In genomic region chr4:58303862-58304261, GRCm38 (mm10) we compare ENCODE assay signal across 28 mouse cellular contexts. TPM values are rescaled to one million over a fixed set of nuclear protein-coding genes. Genes with fewer than 3 reads are reported as not detected.
DNase-seq lines count a peak whose midpoint lies in the region; ATAC-seq and TF ChIP-seq lines count a peak whose summit lies in the region.
"Had no signal": no experiment of that assay in that cellular context is flagged by ENCODE, and none has a peak within 500 bp of the region (broad histone marks: within the 10 kb centered on the region; RNA-seq: fewer than 3 reads in every experiment).

No protein-coding gene starts in this region.

- H3K4me2 ChIP-seq in kidney, postnatal 0 days (ENCODE audit: low read length) = no peak overlapping the region
- H3K4me2 ChIP-seq in kidney, embryonic 16.5 days (replicated peaks; ENCODE audit: low read depth, low read length) = no peak overlapping the region
- H3K4me2 ChIP-seq in liver, postnatal 0 days (ENCODE audit: low read depth, low read length) = no peak overlapping the region
- H3K4me2 ChIP-seq: embryonic facial prominence, embryonic 12.5 days; forebrain, embryonic 12.5 days; heart, embryonic 11.5 days; limb, embryonic 13.5 days; neural tube, embryonic 12.5 days had no signal

- H3K79me2 ChIP-seq in MEL (ENCODE audit: control insufficient read depth, insufficient read depth, low read length, poor library complexity) = no peaks in the 10 kb centered on the region

- TF ChIP-seq CTCF in kidney, postnatal 0 days (IDR thresholded peaks at IDR 0.05; ENCODE audit: low read depth) = no peak
- no peak for TF ChIP-seq CTCF in MEL (IDR thresholded peaks at IDR 0.05 in 2 of 3, conservative IDR thresholded peaks at IDR 0.05 in 1 of 3; ENCODE audit: control insufficient read depth in 1 of 3, insufficient read depth in 1 of 3, low read depth in 2 of 3, low read length in 3 of 3, poor library complexity in 1 of 3, severe bottlenecking in 1 of 3)
- TF ChIP-seq CTCF in liver, postnatal 0 days (IDR thresholded peaks at IDR 0.05; ENCODE audit: low read depth) = no peak

- no peaks in the 10 kb centered on the region for H3K9me3 ChIP-seq in kidney, postnatal 0 days (replicated peaks; ENCODE audit: low read length)
- H3K9me3 ChIP-seq in kidney, embryonic 16.5 days (ENCODE audit: low read length) = no peaks in the 10 kb centered on the region
- H3K9me3 ChIP-seq in MEL (replicated peaks; ENCODE audit: insufficient read depth, low read length) = no peaks in the 10 kb centered on the region
- H3K9me3 ChIP-seq in liver, postnatal 0 days (ENCODE audit: low read length) = no peaks in the 10 kb centered on the region
- H3K9me3 ChIP-seq: embryonic facial prominence, embryonic 12.5 days; forebrain, embryonic 12.5 days; hindbrain, embryonic 10.5 days; limb, embryonic 13.5 days; neural tube, embryonic 12.5 days had no signal

- peak; percentile 79 to 82 for TF ChIP-seq EP300 in MEL (IDR thresholded peaks at IDR 0.05; ENCODE audit: low read depth in 1 of 2, low read length in 2 of 2)
- no peak for TF ChIP-seq EP300 in liver, postnatal 0 days (IDR thresholded peaks at IDR 0.05; ENCODE audit: low read depth)

- H3K36me3 ChIP-seq in kidney, postnatal 0 days (ENCODE audit: insufficient read depth, low read length) = no peaks in the 10 kb centered on the region
- no peaks in the 10 kb centered on the region for H3K36me3 ChIP-seq in kidney, embryonic 16.5 days (ENCODE audit: insufficient read depth, low read length)
- H3K36me3 ChIP-seq in MEL (ENCODE audit: control insufficient read depth in 1 of 2, insufficient read depth in 2 of 2, low read length in 2 of 2) = peaks cover 0 to 6% of the 10 kb centered on the region in 2 experiments; a peak in 2 of 4 replicates
- H3K36me3 ChIP-seq in liver, postnatal 0 days (replicated peaks; ENCODE audit: insufficient read depth, low read length) = no peaks in the 10 kb centered on the region
- H3K36me3 ChIP-seq: embryonic facial prominence, embryonic 12.5 days; forebrain, embryonic 12.5 days; hindbrain, embryonic 10.5 days; limb, embryonic 13.5 days; neural tube, embryonic 12.5 days had no signal

- no peak for ATAC-seq in kidney, postnatal 0 days (replicated peaks; ENCODE audit: low FRiP score, low read depth)
- ATAC-seq in kidney, embryonic 16.5 days (ENCODE audit: low FRiP score, low TSS enrichment) = no peak
- ATAC-seq in liver, postnatal 0 days = no peak; the same call in 1 of the 2 replicates
- ATAC-seq in neutrophil, adult 5-6 weeks (ENCODE audit: extremely low read depth, insufficient number of reproducible peaks, low FRiP score, poor library complexity, severe bottlenecking) = peak; percentile 41; the same call in 1 of the 2 replicates
- ATAC-seq: CD4-positive, CD25-positive, alpha-beta regulatory T cell, adult 4 months; hindbrain, postnatal 0 days; intestine, embryonic 16.5 days; lung, postnatal 0 days; Patski had no signal

- TF ChIP-seq RAD21 in MEL (IDR thresholded peaks at IDR 0.05; ENCODE audit: low read depth, low read length) = no peak

- H3K27me3 ChIP-seq in kidney, postnatal 0 days (ENCODE audit: insufficient read depth, low read length) = no peaks in the 10 kb centered on the region
- H3K27me3 ChIP-seq in kidney, embryonic 16.5 days (ENCODE audit: insufficient read depth, low read length) = no peaks in the 10 kb centered on the region
- no peaks in the 10 kb centered on the region for H3K27me3 ChIP-seq in MEL (ENCODE audit: control insufficient read depth in 1 of 2, insufficient read depth in 2 of 2, low read length in 2 of 2)
- no peaks in the 10 kb centered on the region for H3K27me3 ChIP-seq in liver, postnatal 0 days (ENCODE audit: insufficient read depth, low read length)
- H3K27me3 ChIP-seq: embryonic facial prominence, embryonic 12.5 days; forebrain, embryonic 12.5 days; limb, embryonic 13.5 days; neural tube, embryonic 12.5 days; Patski had no signal

- no peak overlapping the region for H3K27ac ChIP-seq in kidney, postnatal 0 days
- H3K27ac ChIP-seq in kidney, embryonic 16.5 days (ENCODE audit: low read length) = no peak overlapping the region
- H3K27ac ChIP-seq in MEL (ENCODE audit: control insufficient read depth, low read depth, low read length) = peak overlapping the region; percentile 84
- H3K27ac ChIP-seq in liver, postnatal 0 days (ENCODE audit: low read depth) = no peak overlapping the region
- H3K27ac ChIP-seq: embryonic facial prominence, embryonic 12.5 days; forebrain, embryonic 12.5 days; hindbrain, embryonic 10.5 days; hindbrain, postnatal 0 days; limb, embryonic 13.5 days; neural tube, embryonic 12.5 days; stomach, postnatal 0 days had no signal

- H3K4me3 ChIP-seq in kidney, postnatal 0 days (replicated peaks; ENCODE audit: low read depth, low read length) = no peak overlapping the region
- no peak overlapping the region for H3K4me3 ChIP-seq in kidney, embryonic 16.5 days (ENCODE audit: low read length)
- H3K4me3 ChIP-seq in MEL (ENCODE audit: control insufficient read depth in 1 of 2, insufficient read depth in 1 of 2, low read depth in 2 of 2, low read length in 2 of 2) = peak overlapping the region in 1 of 2 experiments; percentile 28; a peak in 2 of 4 replicates
- H3K4me3 ChIP-seq in liver, postnatal 0 days (ENCODE audit: low read depth, low read length) = no peak overlapping the region
- H3K4me3 ChIP-seq: embryonic facial prominence, embryonic 12.5 days; erythroblast, embryonic 14.5 days; forebrain, embryonic 12.5 days; hindbrain, embryonic 10.5 days; limb, embryonic 13.5 days; neural tube, embryonic 12.5 days had no signal

- no peak overlapping the region for H3K9ac ChIP-seq in kidney, postnatal 0 days (ENCODE audit: low read depth, low read length)
- no peak overlapping the region for H3K9ac ChIP-seq in kidney, embryonic 16.5 days (replicated peaks; ENCODE audit: low read length)
- H3K9ac ChIP-seq in MEL (ENCODE audit: control insufficient read depth, low read depth, low read length, poor library complexity, severe bottlenecking) = no peak overlapping the region
- no peak overlapping the region for H3K9ac ChIP-seq in liver, postnatal 0 days (replicated peaks)
- H3K9ac ChIP-seq: embryonic facial prominence, embryonic 12.5 days; forebrain, embryonic 12.5 days; limb, embryonic 13.5 days; neural tube, embryonic 12.5 days had no signal

- WGBS in kidney, postnatal 0 days = 56% methylated on average over 5 of the region's 5 CpGs
- 42% methylated on average over 5 of the region's 5 CpGs for WGBS in kidney, embryonic 16.5 days
- WGBS in liver, postnatal 0 days (ENCODE audit: insufficient replicate concordance) = 35% methylated on average over 5 of the region's 5 CpGs

- peak; percentile 9 for DNase-seq in kidney, postnatal 0 days (ENCODE audit: low spot score)
- peak; percentile 84 for DNase-seq in MEL (ENCODE audit: low read depth, low spot score)
- DNase-seq in liver, postnatal 0 days = peak; percentile 16
- DNase-seq in spleen, adult 12 weeks (ENCODE audit: low spot score) = no peak
- no peak for DNase-seq in spleen, postnatal 14 days (ENCODE audit: low spot score in 2 of 2)
- DNase-seq: adrenal gland, adult 2 months; cerebellum, adult 11-12 months; cerebellum, postnatal 10 days; gastrocnemius, postnatal 25 days; midbrain, embryonic 14.5 days; right cerebral cortex, postnatal 4 days; thymus, postnatal 14 days had no signal

- peaks cover 7% of the 10 kb centered on the region; the same call in 1 of the 2 replicates for H3K4me1 ChIP-seq in kidney, postnatal 0 days (replicated peaks; ENCODE audit: insufficient read depth, low read length)
- H3K4me1 ChIP-seq in kidney, embryonic 16.5 days (ENCODE audit: insufficient read depth, low read length) = peaks cover 20% of the 10 kb centered on the region; the same call in 1 of the 2 replicates
- peaks cover 3% of the 10 kb centered on the region in 2 experiments for H3K4me1 ChIP-seq in MEL (ENCODE audit: control insufficient read depth in 1 of 2, insufficient read depth in 2 of 2, low read length in 2 of 2)
- no peaks in the 10 kb centered on the region for H3K4me1 ChIP-seq in liver, postnatal 0 days (ENCODE audit: insufficient read depth)
- H3K4me1 ChIP-seq: forebrain, embryonic 12.5 days; hindbrain, embryonic 10.5 days; neural tube, embryonic 12.5 days had no signal

- TF ChIP-seq POLR2A in MEL (IDR thresholded peaks at IDR 0.05; ENCODE audit: control insufficient read depth in 1 of 2, insufficient read depth in 1 of 2, low read depth in 1 of 2, low read length in 2 of 2, poor library complexity in 1 of 2) = peak in 1 of 2 experiments; percentile 30; a peak in 2 of 4 replicates

TF ChIP-seq in MEL, 35 proteins besides CTCF, POLR2A, EP300 and RAD21:
- no peak for TF ChIP-seq UBTF (IDR thresholded peaks at IDR 0.05; ENCODE audit: borderline replicate concordance, insufficient read depth, low read depth, low read length)
- peak; percentile 22; the same call in 1 of the 2 replicates for TF ChIP-seq TCF12 (IDR thresholded peaks at IDR 0.05; ENCODE audit: low read depth, low read length)
- no peak for TF ChIP-seq MAX (IDR thresholded peaks at IDR 0.05; ENCODE audit: low read length)
- TF ChIP-seq TBP (IDR thresholded peaks at IDR 0.05; ENCODE audit: low read depth, low read length) = peak; percentile 92
- TF ChIP-seq ETS1 (IDR thresholded peaks at IDR 0.05; ENCODE audit: low read depth, low read length) = peak; percentile 37; the same call in 1 of the 2 replicates
- peak; percentile 47; the same call in 1 of the 2 replicates for TF ChIP-seq GATA1 (IDR thresholded peaks at IDR 0.05; ENCODE audit: low read depth, low read length)
- peak; percentile 84 for TF ChIP-seq MYB (IDR thresholded peaks at IDR 0.05; ENCODE audit: low read depth, low read length)
- no peak for TF ChIP-seq ZKSCAN1 (IDR thresholded peaks at IDR 0.05; ENCODE audit: low read depth, low read length)

RNA-seq across cellular contexts. Expression of gene Musk, which starts 18.1 kb away (rescaled TPM):
- 0.32 and 0.62 TPM in 2 replicates for polyA plus RNA-seq in kidney, postnatal 0 days (2015; fragmentation: Nextera tagmentation; extraction: Ambion mirVana)
- polyA plus RNA-seq in kidney, embryonic 16.5 days (2015; fragmentation: Nextera tagmentation; extraction: Ambion mirVana) = 0.17 and 0.31 TPM in 2 replicates
- not detected in 2 replicates for total RNA-seq in MEL (2012; rRNA removed)
- not detected for polyA plus RNA-seq in MEL (2012; ENCODE audit: insufficient read depth in 1 of 2, insufficient read length in 2 of 2, low read depth in 1 of 2, low replicate concordance in 2 of 2, missing spikeins in 1 of 2)
- 0.08 TPM in 2 replicates for polyA plus RNA-seq in liver, postnatal 0 days (2015; fragmentation: Nextera tagmentation; extraction: Ambion mirVana)
- not detected in 2 replicates for total RNA-seq in neutrophil, adult 5-6 weeks (2017)
- polyA plus RNA-seq: CD4-positive, CD25-positive, alpha-beta regulatory T cell, adult 4 months; erythroblast, embryonic 14.5 days; heart, embryonic 11.5 days; heart, postnatal 0 days; lung, postnatal 0 days; midbrain, embryonic 14.5 days; Patski had no signal

Comparison
In these comparisons a context has a peak if more than half of its experiments do, and no peak if none do; other contexts are left out.
1. DNase-seq: peak in kidney, postnatal 0 days (single experiment), MEL (single experiment) and liver, postnatal 0 days (single experiment); none in spleen, adult 12 weeks (single experiment) and spleen, postnatal 14 days (0 of 2).